Mouse (Mus musculus): ENCODE results near the gene Nova2. TPM values are rescaled to one million over a fixed set of nuclear protein-coding genes. Genes with fewer than 3 reads are reported as not detected.

Gene Nova2
- polyA plus RNA-seq (2015; fragmentation: Nextera tagmentation; extraction: Ambion mirVana) = 0.67 and 0.93 TPM in 2 replicates

DNA sequence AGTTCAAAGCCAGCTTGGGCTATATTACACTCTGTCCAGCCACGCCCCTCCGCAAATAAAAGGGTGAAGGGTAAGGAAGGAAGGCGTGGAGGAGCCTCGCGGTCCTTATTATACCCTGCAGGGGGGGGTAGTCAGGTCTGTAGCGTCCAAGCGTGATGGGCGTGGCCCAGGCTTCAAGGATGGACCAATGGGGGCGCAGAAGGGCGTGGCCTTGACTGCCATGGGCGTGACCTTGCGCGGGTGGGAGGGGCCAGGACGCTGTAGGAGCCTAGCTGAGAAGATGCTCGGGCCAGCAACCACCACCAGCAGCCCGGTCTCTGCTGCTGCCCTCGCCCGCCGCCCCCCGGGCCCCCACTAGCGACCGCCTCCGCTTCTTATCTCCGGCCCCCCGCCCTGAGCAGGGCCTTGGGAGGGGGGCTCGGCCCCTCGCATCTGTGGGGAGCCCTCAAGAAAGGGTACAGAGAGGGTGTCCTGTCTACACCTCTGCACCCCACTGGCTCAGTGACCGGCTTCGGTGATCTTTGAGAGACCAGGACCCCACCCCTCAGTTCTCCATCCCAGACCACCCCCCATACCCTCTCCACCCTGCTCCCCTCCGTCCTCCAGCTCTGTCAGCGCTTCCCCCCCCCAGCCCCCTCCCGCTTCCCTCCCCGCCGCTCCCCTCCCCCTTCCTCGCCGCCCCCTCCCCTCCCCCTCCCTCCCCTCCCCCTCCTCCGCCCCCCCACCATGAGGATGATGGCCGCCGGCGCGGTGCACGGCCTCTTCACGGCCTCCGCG, at the start of gene Nova2:
Nova2 (plus strand) TSS at position 727 of the 777 bp plus-strand sequence.
- Histone ChIP-seq H3K27me3 (peaks cover 81% of the 10 kb centered on the region), H3K4me2 (peak within 1 kb of the TSS; percentile 93), H3K27ac (peak within 1 kb of the TSS; percentile 55; the same call in 1 of the 2 replicates), H3K4me3 (replicated peaks) (peak within 1 kb of the TSS; percentile 56), H3K9me3 (replicated peaks) (no peaks in the 10 kb centered on the region), H3K4me1 (peaks cover 19% of the 10 kb centered on the region), H3K36me3 (no peaks in the 10 kb centered on the region), H3K9ac (peak within 1 kb of the TSS; percentile 57)
- WGBS = under 1% methylated on average over 29 of the region's 45 CpGs
- peak; percentile 86 for ATAC-seq (replicated peaks; ENCODE audit: low FRiP score)

DNA sequence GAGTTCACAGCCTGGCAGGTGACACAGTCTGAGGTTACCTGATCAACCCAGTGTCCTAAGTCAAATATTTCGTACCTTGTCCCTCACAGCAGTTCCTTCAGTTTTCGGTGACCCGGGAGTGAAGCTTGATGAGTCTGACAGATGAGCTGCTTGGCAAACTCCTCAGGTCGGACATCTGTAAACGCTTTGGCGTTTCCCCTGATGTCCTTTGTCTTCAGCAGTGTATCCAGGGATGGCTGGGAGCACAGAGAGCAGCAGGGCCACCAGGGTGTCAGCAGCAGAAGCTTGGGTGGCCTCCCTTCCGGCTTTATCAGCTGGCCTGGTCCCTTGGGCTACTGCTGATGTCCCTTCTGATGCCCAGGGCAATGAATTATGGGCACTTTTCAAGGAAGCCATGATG, 47.0 kb upstream of the Nova2 start:
- Histone ChIP-seq H3K27ac (no peak overlapping the region), H3K27me3 (no peaks in the 10 kb centered on the region), H3K36me3 (no peaks in the 10 kb centered on the region), H3K4me1 (0 out of 2 replicates have a peak, but pooled peaks cover 2% of the 10 kb centered on the region), H3K4me3 (replicated peaks) (no peak overlapping the region), H3K9me3 (replicated peaks) (no peaks in the 10 kb centered on the region), H3K4me2 (no peak overlapping the region), H3K9ac (no peak overlapping the region)
- ATAC-seq (replicated peaks; ENCODE audit: low FRiP score) = no peak
- WGBS = 72% methylated on average over 7 of the region's 7 CpGs

DNA sequence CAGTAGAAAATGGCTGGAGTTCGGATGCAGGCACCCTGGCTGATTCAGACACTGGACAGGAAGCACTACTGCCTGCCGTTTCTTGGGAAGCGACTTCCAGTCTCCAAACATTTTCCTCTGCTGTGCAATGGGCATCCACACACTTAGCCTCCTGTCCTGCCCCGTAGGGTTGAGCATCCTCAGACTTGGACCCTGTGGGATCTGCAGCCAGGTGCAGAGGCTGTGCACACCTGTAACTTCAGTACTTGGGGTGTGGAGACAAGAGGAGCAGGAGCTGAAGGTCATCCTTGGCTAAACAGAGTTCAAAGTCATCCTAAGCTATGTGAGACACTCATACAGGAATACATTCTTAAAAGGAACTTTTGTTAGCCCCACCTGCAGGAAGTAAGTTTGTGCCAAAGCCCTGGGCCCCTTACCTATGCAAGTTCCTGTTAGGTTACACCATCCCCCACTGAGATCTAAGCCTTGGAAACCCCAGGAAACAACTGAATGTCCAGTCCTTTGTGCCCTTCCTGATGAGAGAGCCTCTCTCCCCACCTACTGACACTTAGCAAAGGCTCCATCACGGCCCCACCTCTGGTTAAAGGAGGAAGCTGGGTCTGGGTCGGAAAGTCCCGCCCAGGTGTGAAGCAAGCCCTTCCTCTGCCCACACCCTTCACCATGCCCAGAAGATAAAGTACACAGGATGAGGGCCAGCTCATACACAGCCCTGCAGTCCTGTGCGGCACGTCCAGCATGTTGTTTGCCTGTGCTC, 41.5 kb upstream of the Nova2 start:
- no peak overlapping the region for H3K4me2 ChIP-seq
- no peaks in the 10 kb centered on the region for H3K9me3 ChIP-seq (replicated peaks)
- 49% methylated on average over 9 of the region's 9 CpGs for WGBS
- H3K27ac ChIP-seq = no peak overlapping the region
- 0 out of 2 replicates have a peak, but pooled peaks cover 4% of the 10 kb centered on the region for H3K36me3 ChIP-seq
- H3K27me3 ChIP-seq = no peaks in the 10 kb centered on the region
- no peak overlapping the region for H3K4me3 ChIP-seq (replicated peaks)
- H3K9ac ChIP-seq = no peak overlapping the region
- H3K4me1 ChIP-seq = 0 out of 2 replicates have a peak, but pooled peaks cover 9% of the 10 kb centered on the region
- 0 out of 2 replicates have a peak, but pooled peaks have one; percentile 14 for ATAC-seq (replicated peaks; ENCODE audit: low FRiP score)

GRCm38 (mm10) chr7:18884745-18885422, 40.8 kb upstream of the Nova2 start:
- WGBS = 55% methylated on average over 13 of the region's 13 CpGs
- H3K4me1 ChIP-seq = 0 out of 2 replicates have a peak, but pooled peaks cover 9% of the 10 kb centered on the region
- no peak overlapping the region for H3K4me3 ChIP-seq (replicated peaks)
- H3K27ac ChIP-seq = no peak overlapping the region
- 0 out of 2 replicates have a peak, but pooled peaks cover 4% of the 10 kb centered on the region for H3K36me3 ChIP-seq
- H3K9ac ChIP-seq = no peak overlapping the region
- no peak for ATAC-seq (replicated peaks; ENCODE audit: low FRiP score)
- H3K4me2 ChIP-seq = no peak overlapping the region
- H3K27me3 ChIP-seq = no peaks in the 10 kb centered on the region
- no peaks in the 10 kb centered on the region for H3K9me3 ChIP-seq (replicated peaks)

- peaks cover 9% of the 10 kb centered on the region; the same call in 1 of the 2 replicates for H3K4me1 ChIP-seq
- H3K9me3 ChIP-seq (replicated peaks) = no peaks in the 10 kb centered on the region
- H3K27ac ChIP-seq = no peak overlapping the region
- no peak for ATAC-seq (replicated peaks; ENCODE audit: low FRiP score)
- 91% methylated on average over 1 of the region's 1 CpGs for WGBS
- no peak overlapping the region for H3K4me2 ChIP-seq
- H3K27me3 ChIP-seq = no peaks in the 10 kb centered on the region
- H3K36me3 ChIP-seq = 0 out of 2 replicates have a peak, but pooled peaks cover 4% of the 10 kb centered on the region
- no peak overlapping the region for H3K4me3 ChIP-seq (replicated peaks)
- no peak overlapping the region for H3K9ac ChIP-seq
Measured at GRCm38 (mm10) chr7:18886963-18887362, 38.7 kb upstream of the Nova2 start.

- 66% methylated on average over 8 of the region's 8 CpGs for WGBS
- Histone ChIP-seq H3K36me3 (0 out of 2 replicates have a peak, but pooled peaks cover 4% of the 10 kb centered on the region), H3K4me1 (peaks cover 22% of the 10 kb centered on the region), H3K27me3 (peaks cover 14% of the 10 kb centered on the region), H3K9ac (no peak overlapping the region), H3K27ac (no peak overlapping the region), H3K4me3 (replicated peaks) (no peak overlapping the region), H3K4me2 (no peak overlapping the region), H3K9me3 (replicated peaks) (no peaks in the 10 kb centered on the region)
- no peak for ATAC-seq (replicated peaks; ENCODE audit: low FRiP score)
Measured at GRCm38 (mm10) chr7:18890848-18891247, 34.8 kb upstream of the Nova2 start.

DNA sequence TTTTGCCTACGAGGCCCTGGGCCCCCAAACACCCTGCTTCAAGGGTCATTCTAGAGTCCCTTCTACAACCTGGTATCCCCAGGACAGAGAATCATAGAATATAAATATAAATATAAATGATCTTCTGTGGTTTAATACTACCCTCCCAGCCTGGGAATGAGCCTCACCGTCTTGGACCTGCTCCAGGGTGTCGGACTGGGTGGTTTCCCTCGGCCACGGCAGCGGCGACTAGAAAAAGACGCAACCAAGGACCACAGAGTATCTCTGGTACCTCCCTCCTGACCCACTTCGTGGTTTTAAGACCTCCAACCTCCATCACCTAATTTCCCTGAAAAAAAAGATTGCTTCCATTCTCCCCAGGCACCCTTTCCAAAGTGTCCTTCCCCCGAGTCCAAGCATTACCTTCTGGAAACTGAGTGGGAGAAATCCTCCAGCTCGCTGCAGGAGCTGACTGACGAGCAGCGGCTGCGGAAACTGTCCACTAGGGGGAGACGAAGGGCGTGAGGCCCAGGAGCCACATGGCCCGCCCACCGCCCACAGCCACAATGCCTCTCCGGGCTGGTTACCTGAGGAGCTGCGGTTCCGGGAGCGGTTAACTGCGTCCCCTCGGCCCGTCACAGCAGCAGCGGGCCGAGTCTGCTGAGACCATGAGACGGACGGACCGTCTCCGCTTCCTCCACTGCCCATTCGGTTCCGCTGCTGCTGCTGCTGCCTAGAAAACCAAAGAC, 33.7 kb upstream of the Nova2 start:
- Histone ChIP-seq H3K4me1 (peaks cover 22% of the 10 kb centered on the region), H3K36me3 (0 out of 2 replicates have a peak, but pooled peaks cover 4% of the 10 kb centered on the region), H3K9ac (peak overlapping the region; percentile 48), H3K4me2 (peak overlapping the region; percentile 92), H3K4me3 (replicated peaks) (peak overlapping the region; percentile 49), H3K27me3 (peaks cover 14% of the 10 kb centered on the region), H3K9me3 (replicated peaks) (no peaks in the 10 kb centered on the region), H3K27ac (no peak overlapping the region)
- 21% methylated on average over 33 of the region's 33 CpGs for WGBS
- ATAC-seq (replicated peaks; ENCODE audit: low FRiP score) = peak; percentile 56

GRCm38 (mm10) chr7:18893009-18893408, 32.7 kb upstream of the Nova2 start:
- peak; percentile 28; the same call in 1 of the 2 replicates for ATAC-seq (replicated peaks; ENCODE audit: low FRiP score)
- 23% methylated on average over 27 of the region's 27 CpGs for WGBS
- Histone ChIP-seq H3K9me3 (replicated peaks) (no peaks in the 10 kb centered on the region), H3K9ac (no peak overlapping the region), H3K27me3 (peaks cover 14% of the 10 kb centered on the region), H3K4me2 (peak overlapping the region; percentile 92), H3K36me3 (peaks cover 4% of the 10 kb centered on the region; the same call in 1 of the 2 replicates), H3K4me3 (replicated peaks) (peak overlapping the region; percentile 49), H3K4me1 (peaks cover 22% of the 10 kb centered on the region), H3K27ac (no peak overlapping the region)

GRCm38 (mm10) chr7:18893651-18894430, 31.8 kb upstream of the Nova2 start:
- Histone ChIP-seq H3K4me1 (peaks cover 22% of the 10 kb centered on the region), H3K9ac (peak overlapping the region; percentile 54), H3K27ac (peak overlapping the region; percentile 45; the same call in 1 of the 2 replicates), H3K36me3 (peaks cover 9% of the 10 kb centered on the region; the same call in 1 of the 2 replicates), H3K9me3 (replicated peaks) (no peaks in the 10 kb centered on the region), H3K4me2 (peak overlapping the region; percentile 92), H3K4me3 (replicated peaks) (peak overlapping the region; percentile 49), H3K27me3 (peaks cover 14% of the 10 kb centered on the region)
- WGBS = 1% methylated on average over 41 of the region's 41 CpGs
- ATAC-seq (replicated peaks; ENCODE audit: low FRiP score) = peak; percentile 55

- Histone ChIP-seq H3K27ac (no peak overlapping the region), H3K9me3 (replicated peaks) (no peaks in the 10 kb centered on the region), H3K4me3 (replicated peaks) (no peak overlapping the region), H3K36me3 (peaks cover 33% of the 10 kb centered on the region), H3K4me1 (peaks cover 22% of the 10 kb centered on the region), H3K9ac (no peak overlapping the region), H3K27me3 (peaks cover 14% of the 10 kb centered on the region), H3K4me2 (no peak overlapping the region)
- WGBS = 42% methylated on average over 5 of the region's 5 CpGs
- no peak for ATAC-seq (replicated peaks; ENCODE audit: low FRiP score)
Measured at GRCm38 (mm10) chr7:18896536-18896935, 29.2 kb upstream of the Nova2 start.

Data from kidney, embryonic 15.5 days (tissue).